Mouse (Mus musculus) embryo, embryonic 9.5 days (tissue): ENCODE results near the gene Lypd3.
"Not testable (repeated sequence)": the region's sequence is repeated elsewhere in the genome, so short reads cannot be mapped to it uniquely, and the experiment has no call there.

Experiments
- DNase-seq: peaks from one replicate; pipeline ENCODE4 v3.0.0-alpha.2; 2017; ENCODE audit errors: extremely low spot score

Gene Lypd3

GRCm38 (mm10) chr7:24612308-24612910, 23.9 kb upstream of the Lypd3 start:
- no peak for DNase-seq

GRCm38 (mm10) chr7:24614816-24615215, 21.5 kb upstream of the Lypd3 start:
- DNase-seq = no peak

GRCm38 (mm10) chr7:24617763-24618162, 18.6 kb upstream of the Lypd3 start:
- DNase-seq = no peak

- DNase-seq = not testable (repeated sequence)
These were observed 18.0 kb upstream of the Lypd3 start for GRCm38 (mm10) chr7:24618374-24618773.

- no peak for DNase-seq
These were observed 16.5 kb upstream of the Lypd3 start for GRCm38 (mm10) chr7:24619671-24620397.

GRCm38 (mm10) chr7:24621193-24621592, 15.2 kb upstream of the Lypd3 start:
- no peak for DNase-seq

GRCm38 (mm10) chr7:24622967-24623366, 13.4 kb upstream of the Lypd3 start:
- DNase-seq = no peak

- DNase-seq = peak; percentile 88
These were observed 7.4 kb upstream of the Lypd3 start for GRCm38 (mm10) chr7:24628685-24629610.

- DNase-seq = no peak
These were observed 6.7 kb upstream of the Lypd3 start for GRCm38 (mm10) chr7:24629672-24630071.

- DNase-seq = no peak
These were observed 6.1 kb upstream of the Lypd3 start for GRCm38 (mm10) chr7:24630116-24630880.

- DNase-seq = no peak
These were observed 696 bp downstream of the Lypd3 start for GRCm38 (mm10) chr7:24637046-24637445.

GRCm38 (mm10) chr7:24638026-24638856, 1.9 kb downstream of the Lypd3 start:
- peak; percentile 36 for DNase-seq

GRCm38 (mm10) chr7:24640450-24640849, 4.1 kb downstream of the Lypd3 start:
- no peak for DNase-seq

GRCm38 (mm10) chr7:24642491-24642890, 6.1 kb downstream of the Lypd3 start:
- DNase-seq = peak; percentile 54

- DNase-seq = no peak
These were observed 8.1 kb downstream of the Lypd3 start for GRCm38 (mm10) chr7:24644492-24644891.

- DNase-seq = no peak
These were observed 8.6 kb downstream of the Lypd3 start for GRCm38 (mm10) chr7:24644996-24645395.

- DNase-seq = no peak
These were observed 10.1 kb downstream of the Lypd3 start for GRCm38 (mm10) chr7:24646486-24646885.

- peak; percentile 59 for DNase-seq
These were observed 17.3 kb downstream of the Lypd3 start for GRCm38 (mm10) chr7:24653681-24654080.

GRCm38 (mm10) chr7:24659737-24660357, 23.5 kb downstream of the Lypd3 start:
- DNase-seq = no peak
